Mouse (Mus musculus): Measurements from ENCODE around the gene Cnot6l. TPM values are rescaled to one million over a fixed set of nuclear protein-coding genes. Genes with fewer than 3 reads are reported as not detected.

Gene Cnot6l
- polyA plus RNA-seq, 1 experiment, result 0.02 TPM

DNA sequence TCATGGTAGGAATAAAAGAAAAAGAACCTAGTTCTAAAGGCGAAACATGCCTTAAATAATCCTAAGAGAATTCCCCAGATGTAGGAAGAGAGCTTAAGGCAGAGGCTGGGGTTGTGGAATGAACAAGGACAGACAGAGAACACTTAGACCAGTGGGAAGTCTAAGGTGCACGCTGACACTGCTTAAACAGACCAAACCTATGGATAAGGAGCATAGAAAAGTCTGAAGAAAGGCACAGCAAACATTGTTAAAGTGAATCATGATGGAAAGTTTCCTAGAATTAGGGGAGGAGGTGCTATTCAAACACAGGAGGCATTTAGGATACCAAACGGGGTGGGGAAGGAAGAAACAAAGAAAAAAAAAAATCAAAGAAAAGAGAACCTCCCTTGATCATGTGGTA, 49.0 kb downstream of the Cnot6l start:
- Histone ChIP-seq H3K27me3 (ENCODE audit: control insufficient read depth) (no peaks in the 10 kb centered on the region), H3K4me3 (replicated peaks) (no peak overlapping the region), H3K9me3 (ENCODE audit: control insufficient read depth, low read length) (no peaks in the 10 kb centered on the region), H3K36me3 (ENCODE audit: control insufficient read depth) (no peaks in the 10 kb centered on the region), H3K4me1 (ENCODE audit: control insufficient read depth) (no peaks in the 10 kb centered on the region)
- TF ChIP-seq TAL1 (IDR thresholded peaks at IDR 0.05; ENCODE audit: low read length), result no peak
- TF ChIP-seq GATA1 (IDR thresholded peaks at IDR 0.05; ENCODE audit: low read length), result no peak

GRCm38 (mm10) chr5:96104644-96105043, 59.3 kb downstream of the Cnot6l start:
- Histone ChIP-seq H3K4me3 (replicated peaks) (no peak overlapping the region), H3K9me3 (ENCODE audit: control insufficient read depth, low read length) (no peaks in the 10 kb centered on the region)
- no peak for TF ChIP-seq GATA1 (IDR thresholded peaks at IDR 0.05; ENCODE audit: low read length)
- TF ChIP-seq TAL1 (IDR thresholded peaks at IDR 0.05; ENCODE audit: low read length), result no peak

DNA sequence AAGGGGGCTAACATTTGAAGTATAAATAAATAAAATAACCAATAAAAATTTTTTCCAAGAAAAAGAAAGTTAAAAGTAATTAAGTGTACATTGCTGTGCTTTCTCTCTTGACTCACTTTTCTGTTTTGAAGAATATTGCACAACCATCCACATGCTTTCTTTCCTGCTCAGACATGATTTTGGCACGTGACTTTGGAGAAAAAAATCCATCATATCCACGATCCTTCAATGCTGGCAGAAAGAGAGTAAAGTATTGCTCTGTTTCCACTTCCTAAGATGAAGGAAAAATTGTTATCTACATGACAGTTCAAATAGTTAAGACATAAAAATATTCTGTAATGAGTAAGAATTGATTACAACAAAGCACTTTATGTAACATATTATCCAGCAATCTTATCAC, 72.5 kb downstream of the Cnot6l start:
- Histone ChIP-seq H3K36me3 (ENCODE audit: control insufficient read depth) (peaks cover 6% of the 10 kb centered on the region), H3K9me3 (ENCODE audit: control insufficient read depth, low read length) (no peaks in the 10 kb centered on the region), H3K27me3 (ENCODE audit: control insufficient read depth) (no peaks in the 10 kb centered on the region), H3K4me1 (ENCODE audit: control insufficient read depth) (no peaks in the 10 kb centered on the region), H3K4me3 (replicated peaks) (no peak overlapping the region)
- no peak for TF ChIP-seq GATA1 (IDR thresholded peaks at IDR 0.05; ENCODE audit: low read length)
- TF ChIP-seq TAL1 (IDR thresholded peaks at IDR 0.05; ENCODE audit: low read length), result no peak

More at GRCm38 (mm10) chr5:96104644-96105043, 59.3 kb downstream of the Cnot6l start:
- Histone ChIP-seq H3K36me3 (ENCODE audit: control insufficient read depth) (peaks cover 2% of the 10 kb centered on the region), H3K4me1 (ENCODE audit: control insufficient read depth) (no peaks in the 10 kb centered on the region), H3K27me3 (ENCODE audit: control insufficient read depth) (no peaks in the 10 kb centered on the region)

- TF ChIP-seq TAL1 (IDR thresholded peaks at IDR 0.05; ENCODE audit: low read length), result no peak
- no peak for TF ChIP-seq GATA1 (IDR thresholded peaks at IDR 0.05; ENCODE audit: low read length)
- Histone ChIP-seq H3K27me3 (ENCODE audit: control insufficient read depth) (no peaks in the 10 kb centered on the region), H3K36me3 (ENCODE audit: control insufficient read depth) (peaks cover 11% of the 10 kb centered on the region), H3K4me3 (replicated peaks) (no peak overlapping the region), H3K9me3 (ENCODE audit: control insufficient read depth, low read length) (no peaks in the 10 kb centered on the region), H3K4me1 (ENCODE audit: control insufficient read depth) (no peaks in the 10 kb centered on the region)
Measured at GRCm38 (mm10) chr5:96085324-96085723, 78.6 kb downstream of the Cnot6l start.

- no peaks in the 10 kb centered on the region for H3K27me3 ChIP-seq (ENCODE audit: control insufficient read depth)
- TF ChIP-seq GATA1 (IDR thresholded peaks at IDR 0.05; ENCODE audit: low read length) (no peak), TAL1 (IDR thresholded peaks at IDR 0.05; ENCODE audit: low read length) (no peak)
- peaks cover 19% of the 10 kb centered on the region for H3K36me3 ChIP-seq (ENCODE audit: control insufficient read depth)
- no peaks in the 10 kb centered on the region for H3K4me1 ChIP-seq (ENCODE audit: control insufficient read depth)
- no peak overlapping the region for H3K4me3 ChIP-seq (replicated peaks)
- H3K9me3 ChIP-seq (ENCODE audit: control insufficient read depth, low read length), result no peaks in the 10 kb centered on the region
Measured at GRCm38 (mm10) chr5:96079026-96079425, 84.9 kb downstream of the Cnot6l start.

GRCm38 (mm10) chr5:96065591-96065990, 98.4 kb downstream of the Cnot6l start:
- no peak overlapping the region for H3K4me3 ChIP-seq (replicated peaks)
- no peaks in the 10 kb centered on the region for H3K9me3 ChIP-seq (ENCODE audit: control insufficient read depth, low read length)
- no peaks in the 10 kb centered on the region for H3K27me3 ChIP-seq (ENCODE audit: control insufficient read depth)
- TF ChIP-seq TAL1 (IDR thresholded peaks at IDR 0.05; ENCODE audit: low read length) (no peak), GATA1 (IDR thresholded peaks at IDR 0.05; ENCODE audit: low read length) (no peak)
- no peaks in the 10 kb centered on the region for H3K36me3 ChIP-seq (ENCODE audit: control insufficient read depth)
- H3K4me1 ChIP-seq (ENCODE audit: control insufficient read depth), result no peaks in the 10 kb centered on the region

- no peaks in the 10 kb centered on the region for H3K36me3 ChIP-seq (ENCODE audit: control insufficient read depth)
- TF ChIP-seq GATA1 (IDR thresholded peaks at IDR 0.05; ENCODE audit: low read length) (no peak), TAL1 (IDR thresholded peaks at IDR 0.05; ENCODE audit: low read length) (no peak)
- no peaks in the 10 kb centered on the region for H3K4me1 ChIP-seq (ENCODE audit: control insufficient read depth)
- H3K4me3 ChIP-seq (replicated peaks), result no peak overlapping the region
- no peaks in the 10 kb centered on the region for H3K27me3 ChIP-seq (ENCODE audit: control insufficient read depth)
- H3K9me3 ChIP-seq (ENCODE audit: control insufficient read depth, low read length), result no peaks in the 10 kb centered on the region
Measured at GRCm38 (mm10) chr5:96042492-96042891, 121.5 kb downstream of the Cnot6l start.

DNA sequence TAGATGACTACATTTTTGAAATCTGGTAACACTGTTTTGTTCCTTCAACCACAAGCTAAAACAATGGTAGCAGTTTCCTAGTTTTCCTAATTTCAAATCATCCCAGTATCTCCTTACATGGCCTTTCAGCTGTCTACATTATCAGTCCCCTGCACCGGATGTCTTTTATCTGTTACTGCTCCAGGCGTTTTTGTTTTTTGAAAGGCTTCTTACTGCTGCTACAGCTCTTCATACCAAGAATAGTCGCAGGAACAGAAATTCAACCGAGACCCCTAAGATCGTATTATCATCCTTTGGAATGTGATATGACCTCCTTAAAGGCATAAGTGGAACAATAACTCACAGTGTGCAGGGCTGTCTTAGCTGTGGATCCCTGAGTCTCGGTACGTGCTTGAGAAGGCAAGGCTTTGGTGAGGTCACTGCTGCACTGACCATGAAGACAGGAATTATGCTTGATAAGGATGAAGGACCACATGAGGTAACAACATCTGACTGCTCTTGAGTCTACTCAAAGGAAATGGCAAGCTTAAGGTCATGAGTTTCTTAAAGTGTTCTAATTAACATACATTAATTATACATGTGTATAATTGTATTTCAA, 122.4 kb downstream of the Cnot6l start:
- Histone ChIP-seq H3K9me3 (ENCODE audit: control insufficient read depth, low read length) (no peaks in the 10 kb centered on the region), H3K36me3 (ENCODE audit: control insufficient read depth) (no peaks in the 10 kb centered on the region), H3K4me3 (replicated peaks) (no peak overlapping the region), H3K27me3 (ENCODE audit: control insufficient read depth) (no peaks in the 10 kb centered on the region), H3K4me1 (ENCODE audit: control insufficient read depth) (no peaks in the 10 kb centered on the region)
- TF ChIP-seq TAL1 (IDR thresholded peaks at IDR 0.05; ENCODE audit: low read length) (no peak), GATA1 (IDR thresholded peaks at IDR 0.05; ENCODE audit: low read length) (no peak)

- H3K27me3 ChIP-seq (ENCODE audit: control insufficient read depth), result no peaks in the 10 kb centered on the region
- no peak for TF ChIP-seq GATA1 (IDR thresholded peaks at IDR 0.05; ENCODE audit: low read length)
- TF ChIP-seq TAL1 (IDR thresholded peaks at IDR 0.05; ENCODE audit: low read length), result no peak
- H3K4me1 ChIP-seq (ENCODE audit: control insufficient read depth), result no peaks in the 10 kb centered on the region
- no peaks in the 10 kb centered on the region for H3K9me3 ChIP-seq (ENCODE audit: control insufficient read depth, low read length)
- H3K36me3 ChIP-seq (ENCODE audit: control insufficient read depth), result no peaks in the 10 kb centered on the region
- H3K4me3 ChIP-seq (replicated peaks), result no peak overlapping the region
Measured at GRCm38 (mm10) chr5:96039188-96039840, 124.7 kb downstream of the Cnot6l start.
